Mouse (Mus musculus): ENCODE measurements at regions not wholly inside any gene's neighbourhood (a gene's known extent, or its start where the extent isn't known, plus 50 kb on each side); places are given as distances from the start of the nearest gene placed in this dataset.

- TF ChIP-seq CTCF (IDR thresholded peaks at IDR 0.05; ENCODE audit: control insufficient read depth, insufficient read depth, insufficient read length) (no peak), MAX (IDR thresholded peaks at IDR 0.05) (no peak), MYOD1 (IDR thresholded peaks at IDR 0.05; ENCODE audit: control insufficient read depth, insufficient read length, low read depth) (no peak), USF1 (IDR thresholded peaks at IDR 0.05; ENCODE audit: low read depth) (no peak), FOSL1 (IDR thresholded peaks at IDR 0.05; ENCODE audit: insufficient read depth, low read length, poor library complexity, severe bottlenecking) (no peak)
Measured at GRCm38 (mm10) chr14:100727701-100728100, 443.2 kb upstream of the Klf12 start.

Measured in C2C12 (cell line).